Mouse (Mus musculus) MEL (cell line): ENCODE measurements around the gene Fgf8. TPM values are rescaled to one million over a fixed set of nuclear protein-coding genes. Genes with fewer than 3 reads are reported as not detected.

ENCODE experiments used
- DNase-seq: peaks from one replicate; pipeline ENCODE4 v3.0.0; 2011; ENCODE audit warnings: low read depth, low spot score
- H3K27ac ChIP-seq: 2 replicates; pipeline ENCODE4 v1.5.1; 2012; ENCODE audit warnings: low read depth, mild to moderate bottlenecking, control low read depth, low read length, moderate library complexity; ENCODE audit not compliant: control insufficient read depth
- H3K27me3 ChIP-seq, 2 experiments: fragments of 150-350 bp in 1 of 2; sonication (generic) in 1 of 2; 2 replicates each; pipeline ENCODE4 v1.6.1; 2012; ENCODE audit warnings: low read length in 2 of 2, mild to moderate bottlenecking in 2 of 2, improper control_type of control experiment in 1 of 2, moderate library complexity in 1 of 2; ENCODE audit not compliant: insufficient read depth in 2 of 2, control insufficient read depth in 1 of 2
- H3K36me3 ChIP-seq, 2 experiments: 2 replicates each; pipeline ENCODE4 v1.6.1; 2012 to 2014; ENCODE audit warnings: low read length in 2 of 2, improper control_type of control experiment in 1 of 2, inconsistent platforms in 1 of 2, mild to moderate bottlenecking in 1 of 2; ENCODE audit not compliant: insufficient read depth in 2 of 2, control insufficient read depth in 1 of 2
- H3K4me1 ChIP-seq, 2 experiments: fragments of 150-350 bp in 1 of 2; sonication (generic) in 1 of 2; 2 replicates each; pipeline ENCODE4 v1.6.1; 2012; ENCODE audit warnings: low read length in 2 of 2, improper control_type of control experiment in 1 of 2, mild to moderate bottlenecking in 1 of 2; ENCODE audit not compliant: insufficient read depth in 2 of 2, control insufficient read depth in 1 of 2
- H3K4me3 ChIP-seq, 2 experiments: fragments of 150-350 bp in 1 of 2; sonication (generic) in 1 of 2; 2 replicates each; pipeline ENCODE4 v1.5.1; 2012; ENCODE audit warnings: low read depth in 2 of 2, low read length in 2 of 2, mild to moderate bottlenecking in 2 of 2, moderate library complexity in 2 of 2, control low read depth in 1 of 2, improper control_type of control experiment in 1 of 2; ENCODE audit not compliant: control insufficient read depth in 1 of 2, insufficient read depth in 1 of 2
- H3K79me2 ChIP-seq: 2 replicates; pipeline ENCODE4 v1.6.1; 2012; ENCODE audit warnings: mild to moderate bottlenecking, low read length, moderate library complexity; ENCODE audit not compliant: control insufficient read depth, poor library complexity, insufficient read depth
- H3K9ac ChIP-seq: 2 replicates; pipeline ENCODE4 v1.6.1; 2012; ENCODE audit warnings: low read depth, mild to moderate bottlenecking, control low read depth, low read length, moderate library complexity; ENCODE audit not compliant: control insufficient read depth, poor library complexity, severe bottlenecking
- H3K9me3 ChIP-seq: fragments of 150-350 bp; sonication (generic); replicated peaks from 2 replicates; pipeline ENCODE4 v1.6.1; 2012; ENCODE audit warnings: mild to moderate bottlenecking, low read length, improper control_type of control experiment, moderate library complexity; ENCODE audit not compliant: insufficient read depth
- CHD2 ChIP-seq: IDR thresholded peaks from 2 replicates; pipeline ENCODE4 v1.6.1; 2011; ENCODE audit warnings: low read length, improper control_type of control experiment
- E2F4 ChIP-seq: IDR thresholded peaks from 2 replicates; pipeline ENCODE4 v1.6.1; 2011; ENCODE audit warnings: low read depth, low read length, improper control_type of control experiment, borderline replicate concordance
- EP300 ChIP-seq, 2 experiments: IDR thresholded peaks; 2 replicates each; pipeline ENCODE4 v1.6.1; 2011; ENCODE audit warnings: improper control_type of control experiment in 2 of 2, low read length in 2 of 2, low read depth in 1 of 2, mild to moderate bottlenecking in 1 of 2
- ETS1 ChIP-seq: IDR thresholded peaks from 2 replicates; pipeline ENCODE4 v1.6.1; 2012; ENCODE audit warnings: low read depth, mild to moderate bottlenecking, inconsistent platforms, low read length, improper control_type of control experiment, moderate library complexity
- GATA1 ChIP-seq: IDR thresholded peaks from 2 replicates; pipeline ENCODE4 v1.6.1; 2011; ENCODE audit warnings: low read depth, low read length, improper control_type of control experiment
- HCFC1 ChIP-seq: IDR thresholded peaks from 2 replicates; pipeline ENCODE4 v1.6.1; 2012; ENCODE audit warnings: low read depth, mild to moderate bottlenecking, inconsistent platforms, low read length, improper control_type of control experiment, moderate library complexity
- KAT2A ChIP-seq: conservative IDR thresholded peaks from 2 replicates; pipeline ENCODE4 v1.6.1; 2012; ENCODE audit warnings: low read depth, low read length, improper control_type of control experiment, inconsistent platforms
- MAFK ChIP-seq: IDR thresholded peaks from 2 replicates; pipeline ENCODE4 v1.6.1; 2011; ENCODE audit warnings: low read depth, mild to moderate bottlenecking, low read length, improper control_type of control experiment, borderline replicate concordance
- MAX ChIP-seq: IDR thresholded peaks from 2 replicates; pipeline ENCODE4 v1.6.1; 2011; ENCODE audit warnings: low read length, improper control_type of control experiment
- MEF2A ChIP-seq: IDR thresholded peaks from 2 replicates; pipeline ENCODE4 v1.6.1; 2014; ENCODE audit warnings: low read depth, mild to moderate bottlenecking, inconsistent platforms, low read length, improper control_type of control experiment; ENCODE audit not compliant: poor library complexity, insufficient replicate concordance, severe bottlenecking; ENCODE audit errors: extremely low read depth
- MXI1 ChIP-seq: IDR thresholded peaks from 2 replicates; pipeline ENCODE4 v1.6.1; 2011; ENCODE audit warnings: mild to moderate bottlenecking, low read depth, low read length, improper control_type of control experiment
- MYB ChIP-seq: IDR thresholded peaks from 2 replicates; pipeline ENCODE4 v1.6.1; 2011; ENCODE audit warnings: mild to moderate bottlenecking, low read depth, low read length, improper control_type of control experiment
- NELFE ChIP-seq: IDR thresholded peaks from 2 replicates; pipeline ENCODE4 v1.6.1; 2011; ENCODE audit warnings: low read depth, low read length, improper control_type of control experiment
- POLR2AphosphoS2 ChIP-seq: IDR thresholded peaks from 2 replicates; pipeline ENCODE4 v1.6.1; 2011; ENCODE audit warnings: low read length, improper control_type of control experiment
- RAD21 ChIP-seq: IDR thresholded peaks from 2 replicates; pipeline ENCODE4 v1.6.1; 2011; ENCODE audit warnings: mild to moderate bottlenecking, low read depth, low read length, improper control_type of control experiment
- SIN3A ChIP-seq: IDR thresholded peaks from 2 replicates; pipeline ENCODE4 v1.6.1; 2012; ENCODE audit warnings: low read length, improper control_type of control experiment, inconsistent platforms
- TBP ChIP-seq: IDR thresholded peaks from 2 replicates; pipeline ENCODE4 v1.8.0; 2011; ENCODE audit warnings: low read depth, low read length, improper control_type of control experiment
- USF1 ChIP-seq: IDR thresholded peaks from 2 replicates; pipeline ENCODE4 v1.6.1; 2014; ENCODE audit warnings: low read depth, mild to moderate bottlenecking, inconsistent platforms, low read length, improper control_type of control experiment, moderate library complexity
- USF2 ChIP-seq, 2 experiments: IDR thresholded peaks; 2 replicates each; pipeline ENCODE4 v1.6.1; 2011 to 2012; ENCODE audit warnings: improper control_type of control experiment in 2 of 2, low read length in 2 of 2, borderline replicate concordance in 1 of 2, inconsistent platforms in 1 of 2, low read depth in 1 of 2, mild to moderate bottlenecking in 1 of 2; ENCODE audit not compliant: insufficient read depth in 1 of 2
- ZC3H11A ChIP-seq: IDR thresholded peaks from 2 replicates; pipeline ENCODE4 v1.6.1; 2012; ENCODE audit warnings: low read depth, mild to moderate bottlenecking, inconsistent platforms, low read length, improper control_type of control experiment
- ZKSCAN1 ChIP-seq: IDR thresholded peaks from 2 replicates; pipeline ENCODE4 v1.6.1; 2012; ENCODE audit warnings: low read depth, mild to moderate bottlenecking, inconsistent platforms, low read length, improper control_type of control experiment, moderate library complexity
- ZNF384 ChIP-seq: IDR thresholded peaks from 2 replicates; pipeline ENCODE4 v1.6.1; 2012; ENCODE audit warnings: low read depth, mild to moderate bottlenecking, inconsistent platforms, low read length, improper control_type of control experiment
- polyA plus RNA-seq, 2 experiments: library from polyadenylated mRNA; stranded (reverse) in 1 of 2; unstranded in 1 of 2; fragments of >175 nt in 1 of 2; fragments of >200 nt in 1 of 2; gene quantifications; 2 replicates each; pipeline versions ENCODE4 v1.2.1 to v1.2.4; 2012; ENCODE audit warnings: low replicate concordance in 2 of 2, low read depth in 1 of 2; ENCODE audit not compliant: insufficient read length in 2 of 2, insufficient read depth in 1 of 2, missing spikeins in 1 of 2
- total RNA-seq: library from RNA; depleted of rRNA; stranded (reverse); fragments of 300-350 nt; gene quantifications from 2 replicates; pipeline ENCODE4 v1.2.3, GENCODE M21; 2012; rRNA removed

Fgf8 gene
- total and polyA plus RNA-seq, 3 experiments: not detected

DNA sequence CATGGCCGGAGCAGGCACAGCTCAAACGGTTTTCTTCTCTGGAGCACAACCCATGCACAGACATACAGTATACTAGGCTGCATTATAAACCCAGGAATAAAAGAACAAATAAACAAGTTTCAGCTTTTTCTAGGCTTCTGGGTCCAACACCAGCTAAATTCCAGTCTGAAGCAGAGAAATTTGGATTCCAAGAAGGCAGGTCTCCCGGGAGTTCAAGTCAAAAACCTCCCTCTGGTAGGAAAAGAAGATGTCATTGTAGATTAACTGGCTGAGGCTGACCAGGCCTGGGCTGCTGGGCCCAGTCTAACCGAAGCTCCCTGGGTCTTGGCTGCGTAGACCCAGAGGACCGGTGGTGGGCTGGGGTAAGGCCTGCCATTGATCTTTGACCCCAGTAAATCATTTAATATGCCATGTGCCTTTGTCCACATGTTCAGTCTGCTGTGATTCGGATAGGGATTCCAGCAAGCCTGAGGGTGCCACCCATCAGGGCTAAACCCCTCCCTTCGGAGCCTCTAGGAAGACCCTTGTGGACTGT, 51.6 kb downstream of the Fgf8 start:
- no peaks in the 10 kb centered on the region for H3K9me3 ChIP-seq
- no peak overlapping the region for H3K27ac ChIP-seq
- peaks cover 10% of the 10 kb centered on the region in 2 experiments for H3K27me3 ChIP-seq
- H3K9ac ChIP-seq: no peak overlapping the region
- H3K36me3 ChIP-seq: no peaks in the 10 kb centered on the region
- no peaks in the 10 kb centered on the region for H3K4me1 ChIP-seq
- DNase-seq: no peak
- no peak for TF ChIP-seq MAX
- no peak for TF ChIP-seq MEF2A
- TF ChIP-seq MYB: no peak
- TF ChIP-seq SIN3A: no peak
- TF ChIP-seq NELFE: no peak
- no peak for TF ChIP-seq KAT2A
- TF ChIP-seq E2F4: no peak
- TF ChIP-seq TBP: no peak
- no peak for TF ChIP-seq ZKSCAN1
- no peak for TF ChIP-seq ETS1
- no peak for TF ChIP-seq ZNF384
- no peak for TF ChIP-seq MAFK
- no peak for TF ChIP-seq ZC3H11A
- TF ChIP-seq MXI1: no peak
- TF ChIP-seq EP300 (IDR thresholded peaks at IDR 0.05; ENCODE audit: low read depth in 1 of 2, low read length in 2 of 2): no peak
- no peak for TF ChIP-seq CHD2
- TF ChIP-seq USF1: no peak
- TF ChIP-seq RAD21: no peak
- no peak for TF ChIP-seq HCFC1
- H3K79me2 ChIP-seq: no peaks in the 10 kb centered on the region
- H3K4me3 ChIP-seq: no peak overlapping the region

DNA sequence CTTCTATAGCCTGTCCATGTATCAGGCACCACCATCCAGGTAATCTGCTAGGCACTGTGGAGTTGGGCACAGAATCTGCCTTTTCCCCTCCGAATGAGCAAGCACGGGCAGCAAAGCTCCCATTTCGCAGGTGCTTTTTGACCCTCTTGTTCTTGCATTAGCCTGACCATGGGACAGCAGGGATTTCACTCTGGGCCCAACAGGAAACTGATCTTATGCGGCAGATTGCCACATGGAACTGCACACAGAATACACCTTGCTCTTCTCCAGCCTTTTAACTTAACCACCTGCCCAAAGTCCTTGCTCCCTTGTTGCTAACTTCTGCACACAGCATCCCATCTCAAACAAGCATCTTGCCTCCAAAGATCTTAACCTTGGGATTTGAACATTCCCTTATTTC, 55.7 kb downstream of the Fgf8 start:
- Histone ChIP-seq H3K79me2 (no peaks in the 10 kb centered on the region), H3K27ac (no peak overlapping the region), H3K27me3 (peaks cover 12 to 22% of the 10 kb centered on the region in 2 experiments), H3K9ac (no peak overlapping the region), H3K36me3 (no peaks in the 10 kb centered on the region), H3K9me3 (no peaks in the 10 kb centered on the region), H3K4me3 (no peak overlapping the region)
- DNase-seq: no peak
- TF ChIP-seq USF2 (IDR thresholded peaks at IDR 0.05; ENCODE audit: borderline replicate concordance in 1 of 2, insufficient read depth in 1 of 2, low read depth in 1 of 2, low read length in 2 of 2) (no peak), GATA1 (no peak), POLR2AphosphoS2 (no peak)
- TF ChIP-seq, all 39 proteins: peak for 0
- H3K4me1 ChIP-seq: no peaks in the 10 kb centered on the region

Other genes starting within 250 kb of the Fgf8 start
- 14.9 and 16.4 TPM in 2 replicates for gene Poll, start 182.4 kb downstream of the Fgf8 start, total RNA-seq
- 10 to 100 TPM in 1 of 2 experiments, not detected in 1; 19.0 TPM for gene Poll, start 182.4 kb downstream of the Fgf8 start, polyA plus RNA-seq
- gene Gm17018, start 182.3 kb downstream of the Fgf8 start, total RNA-seq: 31.7 and 34.9 TPM in 2 replicates
- 10 to 100 TPM in 1 of 2 experiments, not detected in 1; 62.6 TPM for gene Gm17018, start 182.3 kb downstream of the Fgf8 start, polyA plus RNA-seq
- 9.4 and 12.4 TPM in 2 replicates for gene Fbxw4, start 82.6 kb downstream of the Fgf8 start, total RNA-seq
- 10 to 100 TPM in 1 of 2 experiments, not detected in 1; 45.3 TPM for gene Fbxw4, start 82.6 kb downstream of the Fgf8 start, polyA plus RNA-seq
- gene Npm3, start 6.7 kb upstream of the Fgf8 start, total RNA-seq: 417 and 426 TPM in 2 replicates
- 100 to 1,000 TPM in 1 of 2 experiments, not detected in 1; 602 TPM for gene Npm3, start 6.7 kb upstream of the Fgf8 start, polyA plus RNA-seq
- 54.4 and 64.2 TPM in 2 replicates for gene Mgea5, start 40.9 kb upstream of the Fgf8 start, total RNA-seq
- 10 to 100 TPM in 1 of 2 experiments, not detected in 1; 67.0 TPM for gene Mgea5, start 40.9 kb upstream of the Fgf8 start, polyA plus RNA-seq
- not detected in 2 replicates for gene Kcnip2, start 73.1 kb upstream of the Fgf8 start, total RNA-seq
- gene Kcnip2, start 73.1 kb upstream of the Fgf8 start, polyA plus RNA-seq: under 1 TPM in 1 of 2 experiments, not detected in 1; 0.14 TPM